Mouse (Mus musculus) T-helper 17 cell (primary cell): ENCODE results near the gene Neu1.
"Not testable (repeated sequence)": the region's sequence is repeated elsewhere in the genome, so short reads cannot be mapped to it uniquely, and the experiment has no call there.

Experiments used
- in situ Hi-C, 2 experiments: fragments of 300-600 bp; cut with MboI, MseI; formaldehyde crosslinking; loops; 1 replicate in 1 of 2; 2 replicates in 1 of 2; pipeline ENCODE4 v1.15.1; 2025; ENCODE audit warnings: high pct_unique_total_duplicates in 2 of 2

Neu1 gene

GRCm38 (mm10) chr17:34931061-34931734, at the start of gene Neu1:
TSS of gene Neu1 (plus strand) at chr17:34931253.
- in situ Hi-C loops = loop anchor here in 1 of 2 experiments (10.0 kb wide), 1 partner anchor 1924 kb away; no protein-coding TSS in a partner anchor

DNA sequence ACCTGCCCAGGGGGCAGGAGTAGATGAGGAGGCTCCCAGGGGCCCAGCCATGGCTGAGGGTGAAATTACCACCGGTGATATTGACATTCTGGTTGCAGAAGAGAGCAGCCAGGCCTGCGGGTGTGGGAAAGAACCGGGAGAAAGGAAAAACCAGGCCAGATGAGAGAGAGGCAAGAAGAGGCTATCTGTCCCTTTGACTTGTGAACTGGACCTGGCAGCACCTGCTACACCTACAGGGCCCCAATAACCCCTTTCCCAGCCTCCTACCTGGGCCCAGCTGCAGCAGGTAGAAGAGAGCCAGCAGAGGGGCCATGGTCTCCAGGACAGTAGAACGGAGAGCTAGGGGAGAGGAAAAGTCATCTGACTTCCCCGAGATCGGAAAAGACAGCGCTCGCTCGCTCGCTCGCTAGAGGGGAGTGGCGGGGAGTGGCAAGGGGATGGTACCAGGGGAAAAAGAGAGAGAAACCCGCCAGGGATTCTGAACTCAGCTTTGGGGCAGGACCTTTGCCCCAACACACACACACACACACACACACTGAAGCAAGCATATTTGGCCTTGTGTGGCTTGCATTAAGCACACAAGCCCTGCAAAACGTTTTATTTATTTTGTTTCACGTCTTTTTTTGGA, 49.3 kb upstream of the Neu1 start, which contains the start of gene Gm20547:
Gene Gm20547, minus strand, starts transcription at position 360 of the 628 bp plus-strand sequence.
- in situ Hi-C loops = no loop called here

GRCm38 (mm10) chr17:34883332-34883731, 47.7 kb upstream of the Neu1 start:
- in situ Hi-C loops = no loop called here

DNA sequence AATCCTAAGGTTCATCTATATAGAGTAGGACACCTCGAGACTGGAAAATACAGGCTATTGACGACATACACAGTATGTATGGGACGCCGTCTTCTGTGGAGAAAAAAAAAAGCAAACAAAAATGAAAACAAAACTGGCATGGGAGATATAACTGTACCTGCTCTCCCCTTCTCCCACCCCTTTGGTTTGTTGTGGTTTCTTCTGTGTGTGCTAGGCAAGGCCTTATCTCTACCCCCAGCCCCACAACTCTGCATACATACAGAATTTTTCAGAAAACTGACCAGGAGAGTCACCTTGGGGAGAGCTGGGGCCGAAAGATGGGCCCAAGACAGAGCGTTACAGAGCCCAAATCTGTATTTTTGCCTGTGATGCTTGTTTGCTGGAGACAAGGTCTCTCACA, 46.3 kb upstream of the Neu1 start:
- in situ Hi-C loops = no loop called here

DNA sequence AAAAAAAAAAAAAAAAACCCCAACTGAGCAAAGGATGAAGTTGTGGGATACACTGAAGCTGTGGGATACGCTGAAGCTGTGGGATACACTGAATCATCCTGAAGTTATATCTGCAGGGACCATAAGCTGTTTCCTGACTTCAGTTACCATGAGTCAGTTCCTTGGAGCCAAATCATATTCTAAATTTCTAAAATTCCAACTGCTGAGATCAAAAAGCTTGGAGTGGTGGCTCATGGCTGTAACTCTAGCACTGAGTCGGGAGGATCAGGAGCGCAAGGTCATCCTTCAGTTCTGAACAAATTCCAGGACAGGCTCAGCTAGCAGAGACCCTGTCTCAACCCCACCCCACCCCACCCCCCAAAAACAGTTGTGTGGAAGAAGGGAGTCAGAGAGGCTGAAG, 45.4 kb upstream of the Neu1 start:
- in situ Hi-C loops = no loop called here

GRCm38 (mm10) chr17:34887942-34888341, 43.1 kb upstream of the Neu1 start:
- in situ Hi-C loops = no loop called here

- in situ Hi-C loops = no loop called here
These were observed 40.8 kb upstream of the Neu1 start for GRCm38 (mm10) chr17:34890074-34890743.

- in situ Hi-C loops = no loop called here
These were observed 39.7 kb upstream of the Neu1 start for GRCm38 (mm10) chr17:34891377-34891776.

DNA sequence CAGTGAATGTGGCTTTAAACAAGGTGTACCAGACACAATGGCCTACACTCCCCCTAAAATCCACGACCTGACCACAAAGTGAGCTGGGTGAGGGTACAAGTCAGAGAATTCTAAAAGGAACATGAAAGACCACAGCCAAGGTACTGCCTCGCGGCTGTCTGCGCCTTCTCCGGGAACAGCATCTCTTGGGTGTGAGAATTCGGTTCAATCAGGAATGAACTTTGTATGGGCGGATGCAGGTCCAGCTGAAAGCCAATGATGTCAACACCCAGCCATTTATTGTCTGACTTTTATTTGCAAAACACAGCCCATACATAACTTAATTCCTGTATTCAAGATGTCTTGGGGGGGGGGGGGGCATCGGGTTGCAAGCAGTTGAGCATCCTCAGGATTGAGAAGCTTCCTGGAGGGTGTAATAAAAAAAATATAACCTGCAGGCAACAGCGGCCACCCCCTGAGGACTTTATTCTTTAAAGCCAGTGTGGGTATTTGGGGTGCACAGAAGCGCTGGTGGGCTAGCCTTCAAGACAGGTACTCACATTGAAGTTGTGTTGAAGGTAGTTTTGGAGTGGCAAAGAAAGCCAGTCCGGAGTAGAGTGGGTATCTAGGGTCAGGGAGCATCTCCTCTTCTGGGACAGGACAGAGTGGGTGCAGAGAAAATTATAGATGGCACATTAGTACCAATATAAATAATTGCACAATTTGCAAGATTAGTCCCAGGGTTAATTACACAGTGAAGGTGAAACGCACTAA, 37.8 kb upstream of the Neu1 start:
- in situ Hi-C loops = no loop called here

- in situ Hi-C loops = no loop called here
These were observed 36.9 kb upstream of the Neu1 start for GRCm38 (mm10) chr17:34894074-34894597.

DNA sequence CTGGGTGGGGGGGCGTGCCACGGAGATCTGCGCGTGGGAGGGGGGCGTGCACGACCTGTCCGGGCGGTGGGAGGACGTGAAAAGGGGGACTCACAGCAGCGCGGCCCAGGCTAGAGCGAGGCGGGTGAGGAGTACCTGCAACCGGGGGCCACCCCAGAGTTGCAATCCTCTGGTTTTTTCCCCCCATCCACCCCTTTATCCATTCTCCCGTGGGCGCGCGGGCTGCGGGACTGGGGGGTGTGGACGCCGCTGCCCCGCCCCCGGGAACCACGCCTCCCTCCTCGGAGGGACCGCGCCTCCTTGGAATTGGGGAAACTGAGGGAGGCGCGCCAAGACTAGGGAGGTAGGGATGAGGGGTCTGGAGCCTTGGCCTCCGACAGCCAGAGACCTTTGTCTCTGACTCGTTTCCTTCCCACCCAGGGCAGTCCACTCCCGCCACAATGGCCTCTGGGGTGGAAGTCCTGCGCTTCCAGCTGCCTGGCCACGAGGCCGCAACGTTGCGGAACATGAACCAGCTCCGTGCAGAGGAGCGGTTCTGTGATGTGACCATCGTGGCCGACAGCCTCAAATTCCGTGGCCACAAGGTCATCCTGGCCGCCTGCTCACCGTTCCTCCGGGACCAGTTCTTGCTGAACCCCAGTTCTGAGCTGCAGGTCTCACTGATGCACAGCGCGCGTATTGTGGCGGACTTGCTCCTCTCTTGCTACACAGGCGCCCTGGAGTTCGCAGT, 36.1 kb upstream of the Neu1 start:
- in situ Hi-C loops = no loop called here

GRCm38 (mm10) chr17:34895724-34896123, 35.3 kb upstream of the Neu1 start:
- in situ Hi-C loops = no loop called here

DNA sequence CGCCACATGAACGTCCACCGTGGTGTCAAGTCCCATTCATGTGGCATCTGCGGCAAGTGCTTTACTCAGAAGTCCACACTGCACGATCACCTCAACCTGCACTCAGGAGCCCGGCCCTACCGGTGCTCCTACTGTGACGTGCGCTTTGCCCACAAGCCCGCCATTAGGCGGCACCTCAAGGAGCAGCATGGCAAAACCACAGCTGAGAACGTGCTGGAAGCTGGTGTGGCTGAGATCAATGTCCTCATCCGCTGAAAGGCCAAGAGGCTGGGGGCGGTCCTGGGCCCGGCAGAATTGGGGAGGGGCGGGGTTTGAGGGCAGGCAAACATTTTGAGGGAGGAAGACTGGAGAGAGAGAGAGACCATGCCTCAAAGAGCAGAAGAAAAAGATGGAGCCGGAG, 34.7 kb upstream of the Neu1 start:
- in situ Hi-C loops = no loop called here

- in situ Hi-C loops = no loop called here
These were observed 33.5 kb upstream of the Neu1 start for GRCm38 (mm10) chr17:34897373-34898159.

DNA sequence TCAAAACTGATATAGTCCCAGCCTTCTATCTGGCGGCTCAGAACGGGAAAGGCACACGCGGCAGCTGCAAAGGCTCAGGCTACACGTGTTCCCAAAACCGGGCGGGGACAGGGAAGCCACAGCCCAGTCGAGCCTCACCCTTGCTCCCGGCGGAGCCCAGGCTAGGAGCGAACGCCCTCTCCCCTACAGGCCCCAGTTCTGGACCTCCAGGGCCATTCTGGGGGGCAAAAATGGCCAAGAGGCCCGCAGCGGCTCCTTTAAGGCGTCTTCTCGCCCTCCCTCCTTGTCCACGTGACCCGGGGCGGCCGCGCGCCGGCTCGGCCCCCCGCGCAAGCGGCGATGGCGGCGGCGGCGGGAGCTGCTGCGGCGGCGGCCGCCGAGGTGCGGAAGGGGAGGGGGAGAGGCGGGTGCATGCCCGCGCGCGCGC, 32.9 kb upstream of the Neu1 start, which contains the start of the genes C2 and Ehmt2:
Gene C2, minus strand, starts transcription at position 106 of the 427 bp plus-strand sequence.
Gene Ehmt2, plus strand, starts transcription at position 310 of the 427 bp plus-strand sequence.
- in situ Hi-C loops = no loop called here

DNA sequence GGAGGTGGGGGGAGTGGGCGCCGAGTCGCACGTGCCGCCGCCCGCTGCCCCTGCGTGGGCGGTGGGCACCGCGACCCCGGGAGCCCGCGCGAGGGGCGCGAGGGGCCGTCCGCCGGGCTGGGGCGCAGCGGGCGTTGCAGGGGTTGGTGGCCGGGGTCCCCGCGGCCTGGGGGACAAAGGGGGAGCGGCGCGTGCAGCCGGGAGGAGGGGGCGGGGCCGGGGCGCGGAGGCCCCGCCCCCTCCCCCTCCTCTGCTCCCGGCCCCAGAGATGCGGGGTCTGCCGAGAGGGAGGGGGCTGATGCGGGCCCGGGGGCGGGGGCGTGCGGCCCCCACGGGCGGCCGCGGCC, 32.4 kb upstream of the Neu1 start:
- in situ Hi-C loops = no loop called here

- in situ Hi-C loops = no loop called here
These were observed 31.8 kb upstream of the Neu1 start for GRCm38 (mm10) chr17:34899053-34899889.

- in situ Hi-C loops = no loop called here
These were observed 31.2 kb upstream of the Neu1 start for GRCm38 (mm10) chr17:34899890-34900243.

- in situ Hi-C loops = not testable (repeated sequence)
These were observed 30.2 kb upstream of the Neu1 start for GRCm38 (mm10) chr17:34900826-34901225.
